Mouse (Mus musculus) midbrain, postnatal 0 days (tissue): Measurements from ENCODE around the gene Calml3. TPM values are rescaled to one million over a fixed set of nuclear protein-coding genes. Genes with fewer than 3 reads are reported as not detected.

Experiments
- ATAC-seq: fragments of 200-750 bp; cut with Nextera tagmentation; 2 replicates; pipeline ENCODE4 v1.8.0; 2017; ENCODE audit warnings: moderate number of reproducible peaks, mild to moderate bottlenecking, moderate TSS enrichment, moderate library complexity; ENCODE audit not compliant: low FRiP score
- DNase-seq: peaks from one replicate; pipeline ENCODE4 v3.0.0-alpha.2; 2015; ENCODE audit warnings: low spot score
- H3K27ac ChIP-seq: fragments of 300-500 bp; sonication (generic); 2 replicates; pipeline ENCODE4 v1.5.1; 2014; ENCODE audit warnings: low read depth, mild to moderate bottlenecking, low read length, mixed read lengths
- H3K27me3 ChIP-seq: fragments of 300-500 bp; sonication (generic); 2 replicates; pipeline ENCODE4 v1.6.1; 2014; ENCODE audit warnings: low read length, control low read depth, mixed read lengths; ENCODE audit not compliant: insufficient read depth
- H3K36me3 ChIP-seq: fragments of 300-500 bp; sonication (generic); 2 replicates; pipeline ENCODE4 v1.6.1; 2014; ENCODE audit warnings: low read length, control low read depth, mixed read lengths; ENCODE audit not compliant: insufficient read depth
- H3K4me1 ChIP-seq: fragments of 300-500 bp; sonication (generic); 2 replicates; pipeline ENCODE4 v1.6.1; 2014; ENCODE audit warnings: mild to moderate bottlenecking, control low read depth, antibody characterized with exemption, low read length, mixed read lengths; ENCODE audit not compliant: insufficient read depth
- H3K4me2 ChIP-seq: fragments of 300-500 bp; sonication (generic); 2 replicates; pipeline ENCODE4 v1.6.1; 2014; ENCODE audit warnings: low read depth, mild to moderate bottlenecking, low read length, mixed read lengths; ENCODE audit not compliant: poor library complexity, severe bottlenecking
- H3K4me3 ChIP-seq: fragments of 300-500 bp; sonication (generic); 2 replicates; pipeline ENCODE4 v1.5.1; 2014; ENCODE audit warnings: low read depth, mild to moderate bottlenecking, low read length, moderate library complexity
- H3K9ac ChIP-seq: fragments of 300-500 bp; sonication (generic); replicated peaks from 2 replicates; pipeline ENCODE4 v1.6.1; 2014; ENCODE audit warnings: mild to moderate bottlenecking, low read length, moderate library complexity, mixed read lengths; ENCODE audit not compliant: poor library complexity, severe bottlenecking
- H3K9me3 ChIP-seq: fragments of 300-500 bp; sonication (generic); 2 replicates; pipeline ENCODE4 v1.6.1; 2016; ENCODE audit warnings: low read length, control low read depth
- CTCF ChIP-seq: IDR thresholded peaks from 2 replicates; pipeline ENCODE4 v1.5.1; 2016; ENCODE audit warnings: antibody characterized with exemption, mild to moderate bottlenecking
- WGBS: fragments of 180-500 bp; shearing (Covaris S2); extraction: QIAGEN DNeasy Blood & Tissue Kit; methylation state at CpG from one replicate; pipeline ENCODE4 v1.1.7; 2014; 5-methylcytosine and 5-hydroxymethylcytosine counted together
- polyA plus RNA-seq: library from polyadenylated mRNA; unstranded; fragments of >200 nt; fragmentation: Nextera tagmentation; extraction: Ambion mirVana; gene quantifications from 2 replicates; pipeline ENCODE4 v1.2.1, GENCODE M21; 2015
- total RNA-seq: library from RNA; depleted of rRNA; stranded (reverse); fragments of >200 nt; gene quantifications from 2 replicates; pipeline ENCODE4 v1.2.3, GENCODE M21; 2014

Gene Calml3
- total and polyA plus RNA-seq, 2 experiments from 2014 or later = 0.44 TPM; not detected in 1

- no peaks in the 10 kb centered on the region for H3K9me3 ChIP-seq
- no peak overlapping the region for H3K4me2 ChIP-seq
- 68% methylated on average over 7 of the region's 7 CpGs for WGBS
- H3K27me3 ChIP-seq = no peaks in the 10 kb centered on the region
- H3K36me3 ChIP-seq = no peaks in the 10 kb centered on the region
- no peak overlapping the region for H3K4me3 ChIP-seq
- DNase-seq = no peak
- ATAC-seq = no peak
- no peak overlapping the region for H3K9ac ChIP-seq
- no peak for TF ChIP-seq CTCF
- no peak overlapping the region for H3K27ac ChIP-seq
- no peaks in the 10 kb centered on the region for H3K4me1 ChIP-seq
Measured at GRCm38 (mm10) chr13:3807131-3807827, 3.2 kb upstream of the Calml3 start.

GRCm38 (mm10) chr13:3805638-3806037, 1.5 kb upstream of the Calml3 start:
- no peak for DNase-seq

GRCm38 (mm10) chr13:3805132-3805531, 1.0 kb upstream of the Calml3 start:
- H3K9ac ChIP-seq = no peak overlapping the region
- no peak overlapping the region for H3K4me2 ChIP-seq
- H3K9me3 ChIP-seq = no peaks in the 10 kb centered on the region
- no peaks in the 10 kb centered on the region for H3K4me1 ChIP-seq
- 51% methylated on average over 2 of the region's 2 CpGs for WGBS
- H3K27me3 ChIP-seq = no peaks in the 10 kb centered on the region
- TF ChIP-seq CTCF = no peak
- H3K4me3 ChIP-seq = no peak overlapping the region
- no peaks in the 10 kb centered on the region for H3K36me3 ChIP-seq
- H3K27ac ChIP-seq = no peak overlapping the region
- no peak for DNase-seq
- ATAC-seq = no peak

More at GRCm38 (mm10) chr13:3805638-3806037, 1.5 kb upstream of the Calml3 start:
- WGBS = 85% methylated on average over 5 of the region's 5 CpGs
- H3K9ac ChIP-seq = no peak overlapping the region
- no peaks in the 10 kb centered on the region for H3K4me1 ChIP-seq
- no peak overlapping the region for H3K27ac ChIP-seq
- H3K4me2 ChIP-seq = no peak overlapping the region
- no peaks in the 10 kb centered on the region for H3K9me3 ChIP-seq
- H3K27me3 ChIP-seq = no peaks in the 10 kb centered on the region
- H3K4me3 ChIP-seq = no peak overlapping the region
- no peaks in the 10 kb centered on the region for H3K36me3 ChIP-seq
- TF ChIP-seq CTCF = no peak
- no peak for ATAC-seq

- Histone ChIP-seq H3K9ac (no peak overlapping the region), H3K4me2 (no peak overlapping the region), H3K36me3 (no peaks in the 10 kb centered on the region), H3K4me1 (no peaks in the 10 kb centered on the region), H3K9me3 (no peaks in the 10 kb centered on the region), H3K27ac (no peak overlapping the region), H3K27me3 (no peaks in the 10 kb centered on the region), H3K4me3 (no peak overlapping the region)
- no peak for TF ChIP-seq CTCF
- 71% methylated on average over 3 of the region's 3 CpGs for WGBS
- DNase-seq = no peak
- ATAC-seq = no peak
Measured at GRCm38 (mm10) chr13:3799386-3799785, 4.7 kb downstream of the Calml3 start.

- ATAC-seq (no peak), DNase-seq (no peak)
- Histone ChIP-seq H3K27ac (no peak overlapping the region), H3K9ac (no peak overlapping the region), H3K27me3 (no peaks in the 10 kb centered on the region), H3K9me3 (no peaks in the 10 kb centered on the region), H3K4me3 (no peak overlapping the region), H3K4me1 (no peaks in the 10 kb centered on the region), H3K4me2 (no peak overlapping the region), H3K36me3 (no peaks in the 10 kb centered on the region)
- no peak for TF ChIP-seq CTCF
Measured at GRCm38 (mm10) chr13:3798751-3799150, 5.4 kb downstream of the Calml3 start.

GRCm38 (mm10) chr13:3796649-3797048, 7.5 kb downstream of the Calml3 start:
- Histone ChIP-seq H3K4me3 (no peak overlapping the region), H3K4me1 (no peaks in the 10 kb centered on the region), H3K36me3 (no peaks in the 10 kb centered on the region), H3K9me3 (no peaks in the 10 kb centered on the region), H3K4me2 (no peak overlapping the region), H3K27ac (no peak overlapping the region), H3K27me3 (no peaks in the 10 kb centered on the region), H3K9ac (no peak overlapping the region)
- no peak for ATAC-seq
- WGBS = 90% methylated on average over 4 of the region's 4 CpGs
- TF ChIP-seq CTCF = no peak
- DNase-seq = no peak
